Mouse (Mus musculus) olfactory bulb, adult 2 months (tissue): ENCODE measurements around the gene Lce1e. TPM values are rescaled to one million over a fixed set of nuclear protein-coding genes. Genes with fewer than 3 reads are reported as not detected.

Experiments
- H3K27ac ChIP-seq: fragments of 200-500 bp; 2 replicates; pipeline ENCODE4 v1.5.1; 2012; ENCODE audit warnings: low read depth, low read length; ENCODE audit not compliant: insufficient read depth
- H3K4me1 ChIP-seq: fragments of 200-500 bp; 2 replicates; pipeline ENCODE4 v1.6.1; 2012; ENCODE audit warnings: low read length; ENCODE audit not compliant: control insufficient read depth, insufficient read depth
- H3K4me3 ChIP-seq: fragments of 200-500 bp; 2 replicates; pipeline ENCODE4 v1.5.1; 2012; ENCODE audit warnings: mild to moderate bottlenecking, low read depth, low read length, moderate library complexity; ENCODE audit not compliant: insufficient read depth
- CTCF ChIP-seq: fragments of 200-500 bp; IDR thresholded peaks from 2 replicates; pipeline ENCODE4 v1.5.1; 2012; ENCODE audit warnings: low read depth, mild to moderate bottlenecking, low read length, moderate library complexity; ENCODE audit not compliant: insufficient read depth
- POLR2A ChIP-seq: fragments of 200-500 bp; IDR thresholded peaks from 2 replicates; pipeline ENCODE4 v1.6.1; 2012; ENCODE audit warnings: mild to moderate bottlenecking, low read depth, low read length, moderate library complexity; ENCODE audit not compliant: insufficient read depth
- WGBS: fragments of 180-500 bp; shearing (Covaris S2); methylation state at CpG from one replicate; pipeline ENCODE4 v1.1.7; 2018; 5-methylcytosine and 5-hydroxymethylcytosine counted together
- polyA plus RNA-seq: library from polyadenylated mRNA; stranded (reverse); fragments of >200 nt; gene quantifications from 2 replicates; pipeline ENCODE4 v1.2.4, GENCODE M21; 2012; ENCODE audit warnings: low replicate concordance; ENCODE audit not compliant: missing spikeins, insufficient read depth, insufficient read length

Lce1e gene
- polyA plus RNA-seq, 1 experiment, result not detected

DNA sequence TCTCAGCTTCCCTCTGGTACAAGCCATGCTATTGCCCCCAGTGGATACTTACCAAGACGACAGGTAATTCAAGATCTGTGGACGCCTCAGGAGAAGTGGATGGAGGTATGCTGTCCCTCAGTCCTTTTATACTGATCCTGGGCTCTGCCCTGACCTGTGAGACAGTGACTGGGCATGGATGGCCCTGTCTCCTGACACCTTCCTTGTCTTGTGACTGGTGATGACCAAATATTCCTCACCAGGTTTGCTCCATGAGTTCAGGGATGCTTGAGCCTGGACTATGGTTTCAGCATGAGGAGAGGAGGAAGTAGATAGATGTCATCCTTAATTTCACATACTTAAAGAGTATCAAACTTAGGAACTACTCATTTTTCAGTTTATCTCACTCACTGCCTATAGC lies 21.8 kb downstream of the Lce1e start, which contains the start of gene Lce1d:
Gene Lce1d (minus strand): TSS at position 101 of the 400 bp plus-strand sequence.
- Histone ChIP-seq H3K4me3 (no peak within 1 kb of the TSS), H3K27ac (no peak within 1 kb of the TSS), H3K4me1 (no peaks in the 10 kb centered on the region)
- TF ChIP-seq CTCF, result no peak
- no peak for TF ChIP-seq POLR2A
- 79% methylated on average over 2 of the region's 2 CpGs for WGBS

DNA sequence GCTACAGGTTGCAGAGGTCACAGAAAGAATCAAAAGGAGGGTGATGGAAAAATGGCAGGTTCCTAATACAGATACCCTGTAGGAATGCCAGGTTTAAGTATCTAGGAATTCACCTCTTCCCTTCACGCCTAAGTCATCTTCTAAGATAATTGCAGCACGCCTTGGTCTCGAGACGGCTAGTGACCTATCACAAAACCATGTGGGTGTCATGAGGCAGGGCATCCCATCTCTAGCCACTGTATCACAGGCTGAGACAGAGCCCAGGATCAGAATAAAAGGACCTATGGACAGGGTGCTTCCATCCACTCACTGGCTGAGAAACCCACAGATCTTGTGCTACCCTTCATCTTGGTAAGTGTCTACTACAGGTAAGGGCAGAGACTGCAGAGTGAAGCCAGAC lies 29.9 kb downstream of the Lce1e start, which contains the start of gene Lce1c:
Gene Lce1c (plus strand): TSS at position 301 of the 400 bp plus-strand sequence.
- TF ChIP-seq POLR2A (no peak), CTCF (no peak)
- Histone ChIP-seq H3K4me1 (no peaks in the 10 kb centered on the region), H3K27ac (no peak within 1 kb of the TSS), H3K4me3 (no peak within 1 kb of the TSS)
- WGBS, result 92% methylated on average over 4 of the region's 4 CpGs

DNA sequence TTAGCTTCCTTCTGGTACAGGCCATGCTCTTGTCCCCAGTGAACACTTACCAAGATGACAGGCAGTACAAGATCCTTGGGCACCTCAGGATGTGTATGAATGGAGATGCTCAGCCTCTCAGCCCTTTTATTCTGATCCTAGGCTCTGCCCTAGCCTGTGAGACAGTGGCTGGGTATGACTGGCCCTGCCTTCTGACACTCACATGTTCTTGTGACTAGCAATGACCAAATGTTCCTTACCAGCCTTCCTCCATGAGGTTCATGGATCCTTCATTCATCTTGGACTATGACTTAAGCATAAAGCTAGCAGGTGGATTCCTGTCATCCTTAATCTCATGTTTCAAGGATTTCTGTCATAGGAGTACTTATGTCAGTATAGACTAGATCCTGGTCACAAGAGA lies 38.7 kb downstream of the Lce1e start, which contains the start of gene Lce1a2:
Gene Lce1a2 (minus strand): TSS at position 101 of the 400 bp plus-strand sequence.
- TF ChIP-seq POLR2A (no peak), CTCF (no peak)
- Histone ChIP-seq H3K27ac (no peak within 1 kb of the TSS), H3K4me3 (no peak within 1 kb of the TSS), H3K4me1 (no peaks in the 10 kb centered on the region)

Other genes starting within 250 kb of the Lce1e start
- gene Sprr1a, start 223.2 kb downstream of the Lce1e start, polyA plus RNA-seq, result not detected in 2 replicates
- gene Sprr4, start 208.6 kb downstream of the Lce1e start, polyA plus RNA-seq, result not detected in 2 replicates
- gene 2310046K23Rik, start 174.6 kb downstream of the Lce1e start, polyA plus RNA-seq, result not detected in 2 replicates
- gene Ivl, start 135.3 kb downstream of the Lce1e start, polyA plus RNA-seq, result not detected in 2 replicates
- not detected in 2 replicates for gene Smcp, start 120.1 kb downstream of the Lce1e start, polyA plus RNA-seq
- not detected in 2 replicates for gene 2210017I01Rik, start 101.6 kb downstream of the Lce1e start, polyA plus RNA-seq
- gene Lce6a, start 87.4 kb downstream of the Lce1e start, polyA plus RNA-seq, result not detected in 2 replicates
- not detected in 2 replicates for gene Lce1a1, start 60.8 kb downstream of the Lce1e start, polyA plus RNA-seq
- not detected in 2 replicates for gene Lce1b, start 52.1 kb downstream of the Lce1e start, polyA plus RNA-seq
- gene Lce1a2, start 38.8 kb downstream of the Lce1e start, polyA plus RNA-seq, result not detected in 2 replicates
- not detected in 2 replicates for gene Lce1c, start 29.8 kb downstream of the Lce1e start, polyA plus RNA-seq
- gene Lce1d, start 21.9 kb downstream of the Lce1e start, polyA plus RNA-seq, result not detected in 2 replicates
- gene Lce1f, start 11.3 kb upstream of the Lce1e start, polyA plus RNA-seq, result not detected in 2 replicates
- not detected in 2 replicates for gene Gm38119, start 30.0 kb upstream of the Lce1e start, polyA plus RNA-seq
- not detected in 2 replicates for gene Lce1g, start 43.3 kb upstream of the Lce1e start, polyA plus RNA-seq
- not detected in 2 replicates for gene Lce1h, start 56.0 kb upstream of the Lce1e start, polyA plus RNA-seq
- gene Lce1i, start 69.8 kb upstream of the Lce1e start, polyA plus RNA-seq, result not detected in 2 replicates
- gene Lce1j, start 81.4 kb upstream of the Lce1e start, polyA plus RNA-seq, result not detected in 2 replicates
- not detected in 2 replicates for gene Lce1k, start 98.8 kb upstream of the Lce1e start, polyA plus RNA-seq
- gene Kprp, start 118.2 kb upstream of the Lce1e start, polyA plus RNA-seq, result not detected in 2 replicates
- gene Lce1l, start 142.2 kb upstream of the Lce1e start, polyA plus RNA-seq, result not detected in 2 replicates
- not detected in 2 replicates for gene 2310050C09Rik, start 161.1 kb upstream of the Lce1e start, polyA plus RNA-seq
- gene Lce3a, start 217.2 kb upstream of the Lce1e start, polyA plus RNA-seq, result not detected in 2 replicates
- not detected in 2 replicates for gene Lce3b, start 223.9 kb upstream of the Lce1e start, polyA plus RNA-seq
- not detected in 2 replicates for gene Lce3c, start 235.4 kb upstream of the Lce1e start, polyA plus RNA-seq
- not detected in 2 replicates for gene Lce3d, start 248.3 kb upstream of the Lce1e start, polyA plus RNA-seq